Mouse (Mus musculus): ENCODE results near the gene Tanc1. TPM values are rescaled to one million over a fixed set of nuclear protein-coding genes. Genes with fewer than 3 reads are reported as not detected.

The Tanc1 gene
- polyA plus RNA-seq, 1 experiment from 2014 or later: 33.0 TPM

DNA sequence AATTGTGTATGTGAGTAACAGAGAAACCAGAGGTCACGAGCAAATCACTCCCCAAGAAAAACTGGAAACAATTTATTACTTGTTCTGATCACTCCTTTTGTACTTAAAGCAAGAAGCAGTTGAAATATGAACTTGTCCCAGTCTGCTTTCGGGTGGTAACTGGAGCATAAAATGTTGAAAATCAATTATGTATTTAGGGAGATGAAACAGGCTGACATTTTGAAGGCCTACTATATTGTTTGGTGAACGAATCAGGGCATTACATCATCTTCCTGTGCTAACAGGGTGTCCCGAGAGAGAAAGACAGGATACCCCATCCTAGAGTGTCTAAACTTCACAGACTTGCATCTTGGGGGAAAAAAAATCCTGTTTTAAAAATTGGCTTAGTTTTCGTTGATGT lies 44.8 kb downstream of the Tanc1 start:
- Histone ChIP-seq H3K4me2 (ENCODE audit: low read depth, low read length) (no peak overlapping the region), H3K9ac (ENCODE audit: low read length) (no peak overlapping the region), H3K9me3 (replicated peaks; ENCODE audit: control insufficient read depth, low read length) (no peaks in the 10 kb centered on the region), H3K27me3 (ENCODE audit: control insufficient read depth, insufficient read depth, low read length) (no peaks in the 10 kb centered on the region), H3K4me1 (ENCODE audit: control insufficient read depth, insufficient read depth, low read length) (peaks cover 18% of the 10 kb centered on the region), H3K36me3 (ENCODE audit: control insufficient read depth, insufficient read depth, low read length) (no peaks in the 10 kb centered on the region), H3K4me3 (replicated peaks; ENCODE audit: low read length) (no peak overlapping the region), H3K27ac (ENCODE audit: low read length) (no peak overlapping the region)
- ATAC-seq (ENCODE audit: insufficient read depth, low FRiP score): no peak
- WGBS: 50% methylated on average over 5 of the region's 5 CpGs

- H3K27ac ChIP-seq (ENCODE audit: low read length): no peak overlapping the region
- no peak overlapping the region for H3K4me3 ChIP-seq (replicated peaks; ENCODE audit: low read length)
- H3K4me1 ChIP-seq (ENCODE audit: control insufficient read depth, insufficient read depth, low read length): peaks cover 14% of the 10 kb centered on the region
- no peak for ATAC-seq (ENCODE audit: insufficient read depth, low FRiP score)
- no peak overlapping the region for H3K9ac ChIP-seq (ENCODE audit: low read length)
- no peaks in the 10 kb centered on the region for H3K27me3 ChIP-seq (ENCODE audit: control insufficient read depth, insufficient read depth, low read length)
- no peak overlapping the region for H3K4me2 ChIP-seq (ENCODE audit: low read depth, low read length)
- no peaks in the 10 kb centered on the region for H3K36me3 ChIP-seq (ENCODE audit: control insufficient read depth, insufficient read depth, low read length)
- 58% methylated on average over 6 of the region's 6 CpGs for whole genome bisulfite sequencing
- no peaks in the 10 kb centered on the region for H3K9me3 ChIP-seq (replicated peaks; ENCODE audit: control insufficient read depth, low read length)
Observed at GRCm38 (mm10) chr2:59659686-59660085, 47.8 kb downstream of the Tanc1 start.

DNA sequence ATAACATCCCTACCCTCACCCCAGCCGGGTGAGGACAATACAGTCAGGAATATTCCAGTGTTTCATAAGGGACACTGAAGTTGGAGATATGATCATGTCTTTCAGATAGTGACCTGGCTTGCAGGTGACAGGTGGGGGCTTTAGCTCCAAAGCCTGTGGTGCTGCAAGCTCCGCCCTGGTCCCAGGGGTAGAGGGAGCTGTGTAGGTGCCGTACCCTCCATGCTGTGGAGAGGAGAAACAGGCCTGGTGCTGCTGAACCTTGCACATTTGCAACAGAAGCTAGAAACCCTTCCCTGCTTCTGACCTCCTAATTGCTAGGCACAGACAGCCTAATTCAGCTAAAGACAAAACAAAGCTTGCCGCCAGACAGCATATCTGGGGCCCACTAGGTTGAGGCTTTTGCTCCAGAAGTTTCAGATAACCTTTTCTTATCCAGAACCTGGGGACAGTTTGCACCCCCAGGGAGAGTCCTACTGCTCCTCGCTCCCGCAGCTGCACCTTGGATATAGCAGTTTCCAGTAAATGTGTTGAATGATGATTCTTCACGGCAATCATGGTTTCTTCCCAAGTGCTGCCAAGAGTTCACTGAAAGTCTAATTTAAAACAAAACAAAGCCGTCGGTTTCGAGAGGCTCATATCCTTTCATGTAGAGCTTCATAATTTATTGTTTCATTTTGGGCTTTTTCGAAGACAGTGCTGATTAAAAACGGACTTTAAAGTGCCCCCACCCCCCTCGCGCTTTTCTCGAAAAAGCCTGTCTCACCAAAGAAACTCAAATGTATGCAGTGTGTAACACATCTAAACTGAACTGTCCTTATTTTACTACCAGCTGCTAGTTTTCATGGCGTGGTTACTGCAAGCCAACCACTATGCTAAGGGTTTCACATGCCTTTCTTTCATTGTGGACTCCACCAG lies 49.3 kb downstream of the Tanc1 start:
- H3K27me3 ChIP-seq (ENCODE audit: control insufficient read depth, insufficient read depth, low read length): no peaks in the 10 kb centered on the region
- ATAC-seq (ENCODE audit: insufficient read depth, low FRiP score): 0 out of 2 replicates have a peak, but pooled peaks have one; percentile 21
- peaks cover 9% of the 10 kb centered on the region for H3K4me1 ChIP-seq (ENCODE audit: control insufficient read depth, insufficient read depth, low read length)
- no peaks in the 10 kb centered on the region for H3K9me3 ChIP-seq (replicated peaks; ENCODE audit: control insufficient read depth, low read length)
- no peaks in the 10 kb centered on the region for H3K36me3 ChIP-seq (ENCODE audit: control insufficient read depth, insufficient read depth, low read length)
- no peak overlapping the region; the same call in 1 of the 2 replicates for H3K4me3 ChIP-seq (replicated peaks; ENCODE audit: low read length)
- WGBS: 42% methylated on average over 16 of the region's 16 CpGs
- H3K9ac ChIP-seq (ENCODE audit: low read length): peak overlapping the region; percentile 31
- H3K27ac ChIP-seq (ENCODE audit: low read length): no peak overlapping the region; the same call in 1 of the 2 replicates
- H3K4me2 ChIP-seq (ENCODE audit: low read depth, low read length): peak overlapping the region; percentile 28

- Histone ChIP-seq H3K4me1 (ENCODE audit: control insufficient read depth, insufficient read depth, low read length) (peaks cover 12% of the 10 kb centered on the region), H3K9ac (ENCODE audit: low read length) (no peak overlapping the region), H3K9me3 (replicated peaks; ENCODE audit: control insufficient read depth, low read length) (no peaks in the 10 kb centered on the region), H3K27me3 (ENCODE audit: control insufficient read depth, insufficient read depth, low read length) (no peaks in the 10 kb centered on the region), H3K27ac (ENCODE audit: low read length) (no peak overlapping the region), H3K4me2 (ENCODE audit: low read depth, low read length) (no peak overlapping the region), H3K4me3 (replicated peaks; ENCODE audit: low read length) (no peak overlapping the region), H3K36me3 (ENCODE audit: control insufficient read depth, insufficient read depth, low read length) (no peaks in the 10 kb centered on the region)
- no peak for ATAC-seq (ENCODE audit: insufficient read depth, low FRiP score)
- WGBS: 67% methylated on average over 16 of the region's 16 CpGs
Observed at GRCm38 (mm10) chr2:59664803-59665567, 53.1 kb downstream of the Tanc1 start.

DNA sequence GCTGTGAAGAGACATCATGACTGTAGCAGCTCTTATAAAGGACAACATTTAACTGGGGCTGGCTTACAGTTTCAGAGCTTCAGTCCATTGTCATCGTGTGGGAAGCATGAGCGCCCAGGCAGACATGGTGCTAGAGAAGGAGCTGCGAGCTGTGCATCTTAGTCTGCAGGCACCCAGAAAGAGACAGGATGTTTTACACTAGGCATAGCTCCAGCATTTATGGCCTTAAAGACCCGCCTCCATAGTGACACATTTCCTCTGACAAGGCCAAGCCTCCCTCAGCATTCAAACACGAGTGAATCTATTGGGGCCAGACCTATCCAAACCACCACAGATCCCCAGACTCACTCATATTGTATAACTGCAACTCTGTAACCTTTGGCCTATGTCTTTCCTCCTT lies 54.7 kb downstream of the Tanc1 start:
- H3K4me2 ChIP-seq (ENCODE audit: low read depth, low read length): no peak overlapping the region
- no peak overlapping the region for H3K9ac ChIP-seq (ENCODE audit: low read length)
- H3K9me3 ChIP-seq (replicated peaks; ENCODE audit: control insufficient read depth, low read length): no peaks in the 10 kb centered on the region
- H3K36me3 ChIP-seq (ENCODE audit: control insufficient read depth, insufficient read depth, low read length): no peaks in the 10 kb centered on the region
- H3K4me1 ChIP-seq (ENCODE audit: control insufficient read depth, insufficient read depth, low read length): peaks cover 18% of the 10 kb centered on the region
- no peak for ATAC-seq (ENCODE audit: insufficient read depth, low FRiP score)
- no peak overlapping the region for H3K4me3 ChIP-seq (replicated peaks; ENCODE audit: low read length)
- 76% methylated on average over 5 of the region's 5 CpGs for WGBS
- H3K27ac ChIP-seq (ENCODE audit: low read length): no peak overlapping the region
- H3K27me3 ChIP-seq (ENCODE audit: control insufficient read depth, insufficient read depth, low read length): no peaks in the 10 kb centered on the region

DNA sequence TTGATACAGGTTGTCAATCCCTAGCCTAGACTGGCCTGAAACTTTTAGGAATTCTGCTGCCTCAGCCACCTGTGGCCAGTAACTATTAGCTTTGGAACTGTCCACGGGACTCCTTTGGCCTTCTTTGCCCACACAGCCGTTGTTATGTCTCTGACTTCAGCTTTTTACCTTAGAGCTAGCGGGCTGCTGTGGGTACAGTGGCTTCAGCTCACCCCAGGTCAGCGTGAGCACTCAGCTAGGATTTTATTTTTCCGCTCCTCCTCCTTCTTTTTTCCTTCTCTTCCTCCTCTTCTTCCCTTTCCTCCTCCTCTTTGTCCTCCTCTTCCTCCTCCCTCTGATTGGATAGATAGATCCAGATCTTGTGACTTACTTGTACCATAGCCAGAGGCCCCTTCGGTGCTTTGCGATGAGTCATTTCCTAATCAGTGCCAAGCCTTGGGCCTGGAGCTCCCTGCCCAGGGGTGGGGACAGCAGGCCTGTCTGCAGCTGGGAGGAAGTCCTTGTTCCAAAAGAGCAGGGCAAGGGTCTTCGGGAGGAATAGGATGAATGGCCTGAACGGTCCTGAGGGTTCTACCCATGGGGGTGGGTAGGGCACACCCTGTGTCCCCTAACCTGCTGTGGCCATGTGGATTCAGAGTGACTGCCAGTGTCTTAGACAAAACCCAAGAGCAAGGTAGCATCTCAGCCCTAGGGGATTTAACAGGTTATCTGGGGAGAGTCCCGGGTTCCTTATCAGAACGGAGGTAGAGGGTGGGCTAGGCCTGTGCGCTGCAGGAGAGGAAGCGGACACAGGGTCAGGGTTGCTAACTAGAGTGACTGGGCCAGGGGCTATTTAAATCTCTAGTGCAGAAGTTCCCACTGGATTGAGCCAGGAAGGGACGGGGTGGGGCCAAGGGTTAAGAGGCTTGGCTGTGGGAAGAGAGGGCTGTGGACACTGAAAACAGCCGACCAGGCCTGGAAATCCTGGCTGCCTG lies 58.5 kb downstream of the Tanc1 start:
- WGBS: 38% methylated on average over 15 of the region's 15 CpGs
- H3K27me3 ChIP-seq (ENCODE audit: control insufficient read depth, insufficient read depth, low read length): no peaks in the 10 kb centered on the region
- H3K4me3 ChIP-seq (replicated peaks; ENCODE audit: low read length): no peak overlapping the region; the same call in 1 of the 2 replicates
- no peaks in the 10 kb centered on the region for H3K9me3 ChIP-seq (replicated peaks; ENCODE audit: control insufficient read depth, low read length)
- ATAC-seq (ENCODE audit: insufficient read depth, low FRiP score): peak; percentile 91
- peaks cover 36% of the 10 kb centered on the region for H3K4me1 ChIP-seq (ENCODE audit: control insufficient read depth, insufficient read depth, low read length)
- H3K9ac ChIP-seq (ENCODE audit: low read length): peak overlapping the region; percentile 34; the same call in 1 of the 2 replicates
- H3K36me3 ChIP-seq (ENCODE audit: control insufficient read depth, insufficient read depth, low read length): no peaks in the 10 kb centered on the region
- H3K4me2 ChIP-seq (ENCODE audit: low read depth, low read length): peak overlapping the region; percentile 27; the same call in 1 of the 2 replicates
- peak overlapping the region; percentile 87 for H3K27ac ChIP-seq (ENCODE audit: low read length)

DNA sequence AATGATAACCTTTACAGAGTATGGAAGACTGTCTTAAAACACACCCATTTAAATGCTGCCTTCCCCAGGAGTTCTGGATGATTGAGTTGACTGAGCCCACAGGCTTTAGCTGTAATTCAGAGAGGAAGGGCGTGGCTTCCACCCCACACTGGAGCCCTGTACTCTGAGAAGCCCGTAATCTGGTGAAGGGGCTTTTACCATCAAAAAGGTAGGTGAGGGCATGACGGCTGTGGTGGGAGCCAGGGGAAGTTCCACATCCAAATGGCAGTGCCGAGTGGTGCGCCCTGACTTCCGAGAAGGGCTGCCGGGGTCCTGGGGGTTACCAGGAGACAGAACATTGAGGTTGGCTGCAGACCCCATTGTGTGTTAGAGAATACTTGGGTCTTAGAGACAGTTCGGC lies 59.8 kb downstream of the Tanc1 start:
- Histone ChIP-seq H3K9ac (ENCODE audit: low read length) (no peak overlapping the region), H3K27me3 (ENCODE audit: control insufficient read depth, insufficient read depth, low read length) (no peaks in the 10 kb centered on the region), H3K27ac (ENCODE audit: low read length) (no peak overlapping the region), H3K4me3 (replicated peaks; ENCODE audit: low read length) (no peak overlapping the region), H3K4me1 (ENCODE audit: control insufficient read depth, insufficient read depth, low read length) (peaks cover 43% of the 10 kb centered on the region), H3K9me3 (replicated peaks; ENCODE audit: control insufficient read depth, low read length) (no peaks in the 10 kb centered on the region), H3K4me2 (ENCODE audit: low read depth, low read length) (no peak overlapping the region), H3K36me3 (ENCODE audit: control insufficient read depth, insufficient read depth, low read length) (no peaks in the 10 kb centered on the region)
- WGBS: 73% methylated on average over 8 of the region's 8 CpGs
- no peak for ATAC-seq (ENCODE audit: insufficient read depth, low FRiP score)

GRCm38 (mm10) chr2:59672086-59672485 lies 60.2 kb downstream of the Tanc1 start:
- H3K4me1 ChIP-seq (ENCODE audit: control insufficient read depth, insufficient read depth, low read length): peaks cover 46% of the 10 kb centered on the region
- no peak overlapping the region for H3K4me3 ChIP-seq (replicated peaks; ENCODE audit: low read length)
- H3K9me3 ChIP-seq (replicated peaks; ENCODE audit: control insufficient read depth, low read length): no peaks in the 10 kb centered on the region
- no peaks in the 10 kb centered on the region for H3K36me3 ChIP-seq (ENCODE audit: control insufficient read depth, insufficient read depth, low read length)
- no peak overlapping the region for H3K9ac ChIP-seq (ENCODE audit: low read length)
- ATAC-seq (ENCODE audit: insufficient read depth, low FRiP score): no peak
- H3K27ac ChIP-seq (ENCODE audit: low read length): no peak overlapping the region
- no peak overlapping the region for H3K4me2 ChIP-seq (ENCODE audit: low read depth, low read length)
- 59% methylated on average over 4 of the region's 4 CpGs for WGBS
- no peaks in the 10 kb centered on the region for H3K27me3 ChIP-seq (ENCODE audit: control insufficient read depth, insufficient read depth, low read length)
